Mouse (Mus musculus) megakaryocyte-erythroid progenitor cell, adult 5-6 weeks (primary cell): ENCODE data around the gene Tmem259. TPM values are rescaled to one million over a fixed set of nuclear protein-coding genes. Genes with fewer than 3 reads are reported as not detected.

Source experiments
- ATAC-seq: replicated peaks from 2 replicates; pipeline ENCODE4 v1.8.0; 2016; ENCODE audit warnings: mild to moderate bottlenecking, inconsistent platforms; ENCODE audit not compliant: severe bottlenecking, poor library complexity, low FRiP score, low TSS enrichment
- total RNA-seq, 2 experiments: library from RNA; stranded (forward) in 1 of 2; stranded (reverse) in 1 of 2; fragments of 200-1000, 215-1000 nt in 1 of 2; fragments of >200 nt in 1 of 2; fragmentation: Nextera tagmentation in 1 of 2; gene quantifications; 2 replicates each; pipeline ENCODE4 v1.2.3; 2014 to 2017

The Tmem259 gene
- total RNA-seq, 2 experiments from 2014 or later, result 63.9 to 75.5 TPM

DNA sequence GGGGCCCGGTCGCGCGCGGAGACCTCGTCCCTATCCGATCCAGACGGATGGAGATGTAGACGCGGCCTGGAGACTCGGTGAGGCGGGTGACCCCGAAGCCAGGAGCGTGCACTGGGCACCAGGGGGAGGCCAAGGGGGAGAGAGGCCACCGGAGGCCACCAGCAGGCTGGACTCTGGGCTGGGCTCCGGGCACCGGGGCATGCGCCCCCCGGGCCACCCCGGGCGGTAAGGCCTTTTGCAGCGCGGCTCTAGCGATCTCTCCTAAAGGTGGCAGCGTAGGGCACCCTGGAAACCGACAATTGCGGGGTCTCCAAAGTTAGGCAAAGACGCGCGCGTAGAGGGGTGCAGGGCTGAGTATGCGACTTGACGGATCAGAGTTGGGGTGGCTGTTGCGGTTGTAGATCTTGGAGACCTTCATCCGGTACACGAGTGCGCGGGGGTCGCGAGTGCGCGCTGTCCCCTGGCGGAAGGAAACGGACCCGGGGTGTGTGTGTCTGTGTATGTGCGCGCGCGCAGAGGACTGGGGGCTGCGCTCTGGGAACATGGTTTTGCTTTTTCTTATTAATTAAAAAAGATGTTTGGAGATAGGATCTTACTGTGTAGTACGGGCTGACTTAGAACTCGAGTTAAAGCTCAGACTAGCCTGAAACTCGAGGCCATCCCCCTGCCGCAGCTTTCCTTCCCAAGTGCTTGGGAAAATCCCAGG lies 56.7 kb downstream of the Tmem259 start:
- 0 out of 2 replicates have a peak, but pooled peaks have one; percentile 1 for ATAC-seq

DNA sequence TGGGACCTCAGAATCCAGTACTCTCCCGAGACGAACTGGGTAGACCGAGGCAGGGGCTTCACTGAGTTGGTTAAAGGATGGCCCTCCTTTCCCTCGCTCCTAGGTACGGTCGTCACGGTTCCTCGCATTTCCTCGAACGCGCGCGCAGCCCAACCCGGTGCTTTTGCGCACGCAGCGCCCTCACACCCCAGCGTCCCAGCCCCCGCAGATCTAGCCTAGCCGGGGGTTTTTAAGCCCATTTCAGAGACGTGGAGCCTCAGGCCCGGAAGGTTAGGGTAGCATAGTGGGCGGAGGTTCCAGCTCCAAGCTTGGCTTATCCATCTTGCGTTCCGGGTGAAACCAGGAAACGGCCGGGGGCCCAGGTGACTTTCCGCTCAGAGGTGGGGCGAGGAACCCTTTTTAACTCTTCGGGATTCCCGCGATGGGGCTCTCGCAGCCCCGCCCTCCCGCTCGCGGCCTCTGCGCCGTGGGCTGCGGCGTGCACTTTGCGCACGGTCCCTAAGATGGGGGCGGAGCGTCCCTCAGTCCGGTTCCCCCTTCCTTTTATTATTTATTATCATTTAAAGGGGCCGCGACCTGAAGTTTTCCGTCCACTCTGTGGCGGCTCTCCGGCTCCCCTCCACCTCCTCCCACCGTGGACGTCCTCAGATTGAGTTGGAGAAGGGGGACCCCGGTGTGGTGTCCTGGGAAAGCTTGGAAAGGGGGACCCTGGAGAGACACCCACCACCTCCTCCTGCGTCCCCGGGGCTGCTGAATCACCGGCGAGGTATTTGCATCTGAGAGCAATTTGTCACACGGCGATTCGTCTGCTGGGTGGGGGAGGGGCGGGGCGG lies 57.4 kb downstream of the Tmem259 start, which contains the start of gene Arid3a:
Gene Arid3a (plus strand): TSS at position 553 of the 833 bp plus-strand sequence.
- peak; percentile 70 for ATAC-seq

DNA sequence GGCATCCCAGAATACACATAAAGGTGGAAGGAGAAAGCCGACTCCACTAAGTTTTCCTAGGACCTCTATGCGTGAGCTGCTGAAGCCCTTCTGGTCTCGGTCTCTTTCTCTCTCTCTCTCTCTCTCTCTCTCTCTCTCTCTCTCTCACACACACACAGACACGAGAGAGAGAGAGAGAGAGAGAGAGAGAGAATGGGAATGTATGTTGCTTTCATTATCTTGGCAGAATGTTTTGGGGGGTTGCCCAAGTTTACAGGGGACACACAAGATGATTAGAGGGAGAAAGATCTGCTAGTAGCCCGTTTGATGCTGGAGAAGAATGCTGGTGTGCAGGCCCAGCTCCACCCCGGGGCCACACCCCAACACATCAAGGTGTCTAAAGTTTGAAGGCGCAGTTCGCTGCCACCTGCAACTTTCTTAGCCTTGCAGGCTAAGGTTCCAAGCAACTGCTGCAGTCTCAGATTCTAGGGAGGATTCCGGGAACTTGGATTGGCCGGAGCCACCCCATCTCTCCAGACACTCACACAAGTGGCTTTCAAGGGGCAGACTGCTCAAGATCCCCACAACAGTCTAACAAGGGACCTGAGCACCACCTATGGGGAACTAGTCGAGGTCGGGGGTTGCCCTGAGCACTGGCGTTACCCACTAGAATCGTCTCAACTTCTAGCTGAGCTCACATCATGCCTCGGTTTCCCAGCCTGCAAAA lies 58.2 kb downstream of the Tmem259 start:
- ATAC-seq, result peak; percentile 3; the same call in 1 of the 2 replicates

- ATAC-seq, result peak; percentile 39; the same call in 1 of the 2 replicates
Observed at GRCm38 (mm10) chr10:79924998-79925784, 58.9 kb downstream of the Tmem259 start.

Other genes starting within 250 kb of the Tmem259 start
Only the 30 nearest of the 33 such genes appear.
- gene Rnf126, start 217.4 kb downstream of the Tmem259 start, total RNA-seq (2014; fragmentation: Nextera tagmentation), result 76.0 and 106 TPM in 2 replicates
- 16.2 and 20.8 TPM in 2 replicates for gene Rnf126, start 217.4 kb downstream of the Tmem259 start, total RNA-seq (2017)
- gene Fstl3, start 207.1 kb downstream of the Tmem259 start, total RNA-seq (2014; fragmentation: Nextera tagmentation), result 0.49 and 0.96 TPM in 2 replicates
- 0.66 and 0.80 TPM in 2 replicates for gene Fstl3, start 207.1 kb downstream of the Tmem259 start, total RNA-seq (2017)
- 2.4 and 7.6 TPM in 2 replicates for gene Prss57, start 193.4 kb downstream of the Tmem259 start, total RNA-seq (2014; fragmentation: Nextera tagmentation)
- 1.7 and 3.5 TPM in 2 replicates for gene Prss57, start 193.4 kb downstream of the Tmem259 start, total RNA-seq (2017)
- 7.6 and 11.1 TPM in 2 replicates for gene Palm, start 190.8 kb downstream of the Tmem259 start, total RNA-seq (2014; fragmentation: Nextera tagmentation)
- 4.6 and 6.8 TPM in 2 replicates for gene Palm, start 190.8 kb downstream of the Tmem259 start, total RNA-seq (2017)
- not detected in 2 replicates for gene Misp, start 163.3 kb downstream of the Tmem259 start, total RNA-seq (2014; fragmentation: Nextera tagmentation)
- gene Misp, start 163.3 kb downstream of the Tmem259 start, total RNA-seq (2017), result not detected in 2 replicates
- 423 and 470 TPM in 2 replicates for gene Ptbp1, start 129.9 kb downstream of the Tmem259 start, total RNA-seq (2014; fragmentation: Nextera tagmentation)
- gene Ptbp1, start 129.9 kb downstream of the Tmem259 start, total RNA-seq (2017), result 149 and 201 TPM in 2 replicates
- gene Prtn3, start 109.9 kb downstream of the Tmem259 start, total RNA-seq (2014; fragmentation: Nextera tagmentation), result 2.5 and 8.7 TPM in 2 replicates
- gene Prtn3, start 109.9 kb downstream of the Tmem259 start, total RNA-seq (2017), result 0.56 and 5.9 TPM in 2 replicates
- gene Plppr3, start 109.7 kb downstream of the Tmem259 start, total RNA-seq (2014; fragmentation: Nextera tagmentation), result not detected in 2 replicates
- gene Plppr3, start 109.7 kb downstream of the Tmem259 start, total RNA-seq (2017), result 5.8 and 15.0 TPM in 2 replicates
- 10.5 TPM in 1 of 2 replicates, not detected in the other for gene Elane, start 98.1 kb downstream of the Tmem259 start, total RNA-seq (2014; fragmentation: Nextera tagmentation)
- 0.23 and 1.3 TPM in 2 replicates for gene Elane, start 98.1 kb downstream of the Tmem259 start, total RNA-seq (2017)
- gene Cfd, start 93.5 kb downstream of the Tmem259 start, total RNA-seq (2014; fragmentation: Nextera tagmentation), result not detected in 2 replicates
- gene Cfd, start 93.5 kb downstream of the Tmem259 start, total RNA-seq (2017), result not detected in 2 replicates
- 17.1 and 21.7 TPM in 2 replicates for gene Med16, start 75.4 kb downstream of the Tmem259 start, total RNA-seq (2014; fragmentation: Nextera tagmentation)
- gene Med16, start 75.4 kb downstream of the Tmem259 start, total RNA-seq (2017), result 9.7 and 9.8 TPM in 2 replicates
- gene Gm26602, start 73.5 kb downstream of the Tmem259 start, total RNA-seq (2014; fragmentation: Nextera tagmentation), result not detected in 2 replicates
- not detected in 2 replicates for gene Gm26602, start 73.5 kb downstream of the Tmem259 start, total RNA-seq (2017)
- 0.31 TPM in 1 of 2 replicates, not detected in the other for gene Kiss1r, start 67.4 kb downstream of the Tmem259 start, total RNA-seq (2014; fragmentation: Nextera tagmentation)
- gene Kiss1r, start 67.4 kb downstream of the Tmem259 start, total RNA-seq (2017), result 2.2 TPM in 1 of 2 replicates, not detected in the other
- gene R3hdm4, start 63.1 kb downstream of the Tmem259 start, total RNA-seq (2014; fragmentation: Nextera tagmentation), result 80.3 and 91.7 TPM in 2 replicates
- gene R3hdm4, start 63.1 kb downstream of the Tmem259 start, total RNA-seq (2017), result 35.5 and 38.9 TPM in 2 replicates
- 4.4 and 5.9 TPM in 2 replicates for gene Arid3a, start 57.3 kb downstream of the Tmem259 start, total RNA-seq (2014; fragmentation: Nextera tagmentation)
- gene Arid3a, start 57.3 kb downstream of the Tmem259 start, total RNA-seq (2017), result 5.4 and 6.0 TPM in 2 replicates
- 82.9 and 86.4 TPM in 2 replicates for gene Wdr18, start 24.2 kb downstream of the Tmem259 start, total RNA-seq (2014; fragmentation: Nextera tagmentation)
- 23.4 and 24.8 TPM in 2 replicates for gene Wdr18, start 24.2 kb downstream of the Tmem259 start, total RNA-seq (2017)
- not detected in 2 replicates for gene Grin3b, start 13.6 kb downstream of the Tmem259 start, total RNA-seq (2014; fragmentation: Nextera tagmentation)
- not detected in 2 replicates for gene Grin3b, start 13.6 kb downstream of the Tmem259 start, total RNA-seq (2017)
- gene Cnn2, start 4.3 kb upstream of the Tmem259 start, total RNA-seq (2014; fragmentation: Nextera tagmentation), result 18.0 and 24.6 TPM in 2 replicates
- gene Cnn2, start 4.3 kb upstream of the Tmem259 start, total RNA-seq (2017), result 13.8 and 25.6 TPM in 2 replicates
- 27.0 and 32.9 TPM in 2 replicates for gene Abca7, start 12.2 kb upstream of the Tmem259 start, total RNA-seq (2014; fragmentation: Nextera tagmentation)
- 11.0 and 12.1 TPM in 2 replicates for gene Abca7, start 12.2 kb upstream of the Tmem259 start, total RNA-seq (2017)
- gene Arhgap45, start 32.3 kb upstream of the Tmem259 start, total RNA-seq (2014; fragmentation: Nextera tagmentation), result 76.2 and 103 TPM in 2 replicates
- gene Arhgap45, start 32.3 kb upstream of the Tmem259 start, total RNA-seq (2017), result 52.8 and 64.4 TPM in 2 replicates
- gene Polr2e, start 55.5 kb upstream of the Tmem259 start, total RNA-seq (2014; fragmentation: Nextera tagmentation), result 145 and 157 TPM in 2 replicates
- gene Polr2e, start 55.5 kb upstream of the Tmem259 start, total RNA-seq (2017), result 142 and 150 TPM in 2 replicates
- 566 and 603 TPM in 2 replicates for gene Gpx4, start 62.8 kb upstream of the Tmem259 start, total RNA-seq (2014; fragmentation: Nextera tagmentation)
- 483 and 498 TPM in 2 replicates for gene Gpx4, start 62.8 kb upstream of the Tmem259 start, total RNA-seq (2017)
- gene Sbno2, start 121.2 kb upstream of the Tmem259 start, total RNA-seq (2014; fragmentation: Nextera tagmentation), result 34.4 and 39.7 TPM in 2 replicates
- gene Sbno2, start 121.2 kb upstream of the Tmem259 start, total RNA-seq (2017), result 12.1 and 12.9 TPM in 2 replicates
- gene Stk11, start 131.5 kb upstream of the Tmem259 start, total RNA-seq (2014; fragmentation: Nextera tagmentation), result 152 and 213 TPM in 2 replicates
- 116 and 174 TPM in 2 replicates for gene Stk11, start 131.5 kb upstream of the Tmem259 start, total RNA-seq (2017)
- 282 and 325 TPM in 2 replicates for gene Atp5d, start 154.3 kb upstream of the Tmem259 start, total RNA-seq (2014; fragmentation: Nextera tagmentation)
- 29.3 and 49.3 TPM in 2 replicates for gene Atp5d, start 154.3 kb upstream of the Tmem259 start, total RNA-seq (2017)
- 5.2 and 10.5 TPM in 2 replicates for gene Cbarp, start 156.5 kb upstream of the Tmem259 start, total RNA-seq (2014; fragmentation: Nextera tagmentation)
- 3.7 TPM in 1 of 2 replicates, not detected in the other for gene Cbarp, start 156.5 kb upstream of the Tmem259 start, total RNA-seq (2017)
- gene Midn, start 163.9 kb upstream of the Tmem259 start, total RNA-seq (2014; fragmentation: Nextera tagmentation), result 30.9 and 34.0 TPM in 2 replicates
- gene Midn, start 163.9 kb upstream of the Tmem259 start, total RNA-seq (2017), result 9.4 and 10.5 TPM in 2 replicates
- gene Cirbp, start 181.7 kb upstream of the Tmem259 start, total RNA-seq (2014; fragmentation: Nextera tagmentation), result 31.5 and 44.0 TPM in 2 replicates
- gene Cirbp, start 181.7 kb upstream of the Tmem259 start, total RNA-seq (2017), result 30.8 and 73.1 TPM in 2 replicates
- gene 1600002K03Rik, start 188.6 kb upstream of the Tmem259 start, total RNA-seq (2014; fragmentation: Nextera tagmentation), result 14.2 and 22.9 TPM in 2 replicates
- gene 1600002K03Rik, start 188.6 kb upstream of the Tmem259 start, total RNA-seq (2017), result 25.4 and 27.8 TPM in 2 replicates
- 0.40 TPM in 1 of 2 replicates, not detected in the other for gene Efna2, start 195.2 kb upstream of the Tmem259 start, total RNA-seq (2014; fragmentation: Nextera tagmentation)
- gene Efna2, start 195.2 kb upstream of the Tmem259 start, total RNA-seq (2017), result 0.80 TPM in 1 of 2 replicates, not detected in the other